Mouse (Mus musculus) liver, postnatal 0 days (tissue): ENCODE results near the gene Ndufv2. TPM values are rescaled to one million over a fixed set of nuclear protein-coding genes. Genes with fewer than 3 reads are reported as not detected.

Source experiments
- ATAC-seq: fragments of 200-750 bp; cut with Nextera tagmentation; 2 replicates; pipeline ENCODE4 v1.8.0; 2017; ENCODE audit warnings: mild to moderate bottlenecking, moderate library complexity
- DNase-seq: peaks from one replicate; pipeline ENCODE4 v3.0.0-alpha.2; 2016
- H3K27ac ChIP-seq: fragments of 300-500 bp; sonication (generic); 2 replicates; pipeline ENCODE4 v1.5.1; 2014; ENCODE audit warnings: antibody characterized with exemption, moderate library complexity, mild to moderate bottlenecking, low read depth
- H3K27me3 ChIP-seq: fragments of 300-500 bp; sonication (generic); 2 replicates; pipeline ENCODE4 v1.6.1; 2014; ENCODE audit warnings: low read length, control low read depth, mixed read lengths; ENCODE audit not compliant: insufficient read depth
- H3K36me3 ChIP-seq: fragments of 300-500 bp; sonication (generic); replicated peaks from 2 replicates; pipeline ENCODE4 v1.6.1; 2014; ENCODE audit warnings: mild to moderate bottlenecking, control low read depth, low read length, moderate library complexity, mixed read lengths; ENCODE audit not compliant: insufficient read depth
- H3K4me1 ChIP-seq: fragments of 300-500 bp; sonication (generic); 2 replicates; pipeline ENCODE4 v1.6.1; 2014; ENCODE audit warnings: antibody characterized with exemption, mild to moderate bottlenecking, control low read depth; ENCODE audit not compliant: insufficient read depth
- H3K4me2 ChIP-seq: fragments of 300-500 bp; sonication (generic); 2 replicates; pipeline ENCODE4 v1.6.1; 2014; ENCODE audit warnings: low read depth, mild to moderate bottlenecking, low read length, moderate library complexity, mixed read lengths
- H3K4me3 ChIP-seq: fragments of 300-500 bp; sonication (generic); 2 replicates; pipeline ENCODE4 v1.5.1; 2014; ENCODE audit warnings: low read depth, low read length
- H3K9ac ChIP-seq: fragments of 300-500 bp; sonication (generic); replicated peaks from 2 replicates; pipeline ENCODE4 v1.6.1; 2014; ENCODE audit warnings: mild to moderate bottlenecking, moderate library complexity
- H3K9me3 ChIP-seq: fragments of 300-500 bp; sonication (generic); 2 replicates; pipeline ENCODE4 v1.6.1; 2016; ENCODE audit warnings: mild to moderate bottlenecking, control low read depth, low read length, mixed read lengths
- CTCF ChIP-seq: sonication (generic); IDR thresholded peaks from 2 replicates; pipeline ENCODE4 v1.5.1; 2016; ENCODE audit warnings: antibody characterized with exemption, low read depth
- EP300 ChIP-seq: IDR thresholded peaks from 2 replicates; pipeline ENCODE4 v1.6.1; 2016; ENCODE audit warnings: antibody characterized with exemption, low read depth, mild to moderate bottlenecking
- WGBS: fragments of 180-500 bp; shearing (Covaris S2); extraction: QIAGEN DNeasy Blood & Tissue Kit; methylation state at CpG from one replicate; pipeline ENCODE4 v1.1.7; 2014; ENCODE audit not compliant: insufficient replicate concordance; 5-methylcytosine and 5-hydroxymethylcytosine counted together
- polyA plus RNA-seq: library from polyadenylated mRNA; unstranded; fragments of >200 nt; fragmentation: Nextera tagmentation; extraction: Ambion mirVana; gene quantifications from 2 replicates; pipeline ENCODE4 v1.2.1, GENCODE M21; 2015

Gene Ndufv2
- polyA plus RNA-seq, 1 experiment from 2014 or later = 286 TPM

- peak within 1 kb of the TSS; percentile 74 for H3K4me3 ChIP-seq
- peaks cover 5% of the 10 kb centered on the region for H3K4me1 ChIP-seq
- H3K27me3 ChIP-seq = no peaks in the 10 kb centered on the region
- ATAC-seq = peak; percentile 92
- WGBS = 8% methylated on average over 45 of the region's 45 CpGs
- DNase-seq = peak; percentile 97
- peak within 1 kb of the TSS; percentile 72 for H3K9ac ChIP-seq
- TF ChIP-seq CTCF (peak; percentile 15; the same call in 1 of the 2 replicates), EP300 (no peak)
- H3K4me2 ChIP-seq = peak within 1 kb of the TSS; percentile 84
- no peaks in the 10 kb centered on the region for H3K9me3 ChIP-seq
- peak within 1 kb of the TSS; percentile 80 for H3K27ac ChIP-seq
- H3K36me3 ChIP-seq = peaks cover 31% of the 10 kb centered on the region
These were observed 21.9 kb upstream of the Ndufv2 start, which contains the start of gene Ddx11 for GRCm38 (mm10) chr17:66123066-66123815. TSS of gene Ddx11 (plus strand) at chr17:66123520.

- ATAC-seq (no peak), DNase-seq (no peak)
- H3K4me2 ChIP-seq = no peak overlapping the region
- H3K36me3 ChIP-seq = peaks cover 35% of the 10 kb centered on the region
- H3K4me3 ChIP-seq = no peak overlapping the region
- WGBS = 72% methylated on average over 1 of the region's 1 CpGs
- H3K9me3 ChIP-seq = no peaks in the 10 kb centered on the region
- peaks cover 5% of the 10 kb centered on the region for H3K4me1 ChIP-seq
- TF ChIP-seq CTCF = no peak
- no peak for TF ChIP-seq EP300
- H3K27ac ChIP-seq = no peak overlapping the region
- no peak overlapping the region for H3K9ac ChIP-seq
- no peaks in the 10 kb centered on the region for H3K27me3 ChIP-seq
These were observed 19.3 kb upstream of the Ndufv2 start for GRCm38 (mm10) chr17:66120701-66121100.

- Histone ChIP-seq H3K27ac (no peak overlapping the region), H3K9ac (no peak overlapping the region), H3K9me3 (no peaks in the 10 kb centered on the region), H3K27me3 (no peaks in the 10 kb centered on the region), H3K4me3 (no peak overlapping the region), H3K4me1 (peaks cover 6% of the 10 kb centered on the region; the same call in 1 of the 2 replicates), H3K36me3 (peaks cover 41% of the 10 kb centered on the region), H3K4me2 (no peak overlapping the region)
- ATAC-seq = no peak
- WGBS = 91% methylated on average over 8 of the region's 8 CpGs
- no peak for DNase-seq
- no peak for TF ChIP-seq EP300
These were observed 17.6 kb upstream of the Ndufv2 start for GRCm38 (mm10) chr17:66118991-66119390.

GRCm38 (mm10) chr17:66112166-66112565 lies 10.8 kb upstream of the Ndufv2 start:
- no peaks in the 10 kb centered on the region for H3K27me3 ChIP-seq
- peak overlapping the region; percentile 81 for H3K9ac ChIP-seq
- no peak for TF ChIP-seq EP300
- no peaks in the 10 kb centered on the region for H3K9me3 ChIP-seq
- peak overlapping the region; percentile 81; the same call in 1 of the 2 replicates for H3K27ac ChIP-seq
- DNase-seq = no peak
- H3K36me3 ChIP-seq = peaks cover 27% of the 10 kb centered on the region
- H3K4me2 ChIP-seq = peak overlapping the region; percentile 68
- peak overlapping the region; percentile 94 for H3K4me3 ChIP-seq
- 25% methylated on average over 4 of the region's 4 CpGs for WGBS
- peaks cover 26% of the 10 kb centered on the region for H3K4me1 ChIP-seq
- ATAC-seq = no peak

GRCm38 (mm10) chr17:66111402-66111959 lies 10.1 kb upstream of the Ndufv2 start, which contains the start of gene Washc1:
TSS of gene Washc1 (plus strand) at chr17:66111545.
- Histone ChIP-seq H3K4me3 (peak within 1 kb of the TSS; percentile 94), H3K4me2 (peak within 1 kb of the TSS; percentile 68), H3K27ac (peak within 1 kb of the TSS; percentile 81), H3K9me3 (no peaks in the 10 kb centered on the region), H3K36me3 (peaks cover 21% of the 10 kb centered on the region), H3K27me3 (no peaks in the 10 kb centered on the region), H3K4me1 (peaks cover 26% of the 10 kb centered on the region), H3K9ac (peak within 1 kb of the TSS; percentile 81)
- DNase-seq = peak; percentile 95
- TF ChIP-seq EP300 (no peak), CTCF (peak; percentile 20; the same call in 1 of the 2 replicates)
- peak; percentile 98 for ATAC-seq
- WGBS = under 1% methylated on average over 38 of the region's 41 CpGs

- Histone ChIP-seq H3K27ac (peak overlapping the region; percentile 81), H3K4me2 (peak overlapping the region; percentile 68), H3K36me3 (peaks cover 13% of the 10 kb centered on the region), H3K27me3 (no peaks in the 10 kb centered on the region), H3K9me3 (no peaks in the 10 kb centered on the region), H3K4me3 (peak overlapping the region; percentile 94), H3K9ac (peak overlapping the region; percentile 81), H3K4me1 (peaks cover 26% of the 10 kb centered on the region)
- WGBS = 23% methylated on average over 6 of the region's 6 CpGs
- DNase-seq (no peak), ATAC-seq (0 out of 2 replicates have a peak, but pooled peaks have one; percentile 7)
- no peak for TF ChIP-seq CTCF
- TF ChIP-seq EP300 = no peak
These were observed 9.4 kb upstream of the Ndufv2 start for GRCm38 (mm10) chr17:66110746-66111145.
